Mouse (Mus musculus) left cerebral cortex, adult 8-10 months (tissue): Measurements from ENCODE around the gene Ccdc92b. TPM values are rescaled to one million over a fixed set of nuclear protein-coding genes. Genes with fewer than 3 reads are reported as not detected.
"Not testable (repeated sequence)": the region's sequence is repeated elsewhere in the genome, so short reads cannot be mapped to it uniquely, and the experiment has no call there.

Experiments used
- DNase-seq, 2 experiments: peaks; one replicate each; pipeline ENCODE4 v3.0.0; 2022; ENCODE audit warnings: low spot score in 2 of 2
- total RNA-seq, 4 experiments: library from RNA; stranded (reverse); gene quantifications; 2 replicates each; pipeline ENCODE4 v1.2.4; 2022

Gene Ccdc92b
- total RNA-seq: 10 to 100 TPM; 30.5 to 36.7 (median 32.7) TPM

DNA sequence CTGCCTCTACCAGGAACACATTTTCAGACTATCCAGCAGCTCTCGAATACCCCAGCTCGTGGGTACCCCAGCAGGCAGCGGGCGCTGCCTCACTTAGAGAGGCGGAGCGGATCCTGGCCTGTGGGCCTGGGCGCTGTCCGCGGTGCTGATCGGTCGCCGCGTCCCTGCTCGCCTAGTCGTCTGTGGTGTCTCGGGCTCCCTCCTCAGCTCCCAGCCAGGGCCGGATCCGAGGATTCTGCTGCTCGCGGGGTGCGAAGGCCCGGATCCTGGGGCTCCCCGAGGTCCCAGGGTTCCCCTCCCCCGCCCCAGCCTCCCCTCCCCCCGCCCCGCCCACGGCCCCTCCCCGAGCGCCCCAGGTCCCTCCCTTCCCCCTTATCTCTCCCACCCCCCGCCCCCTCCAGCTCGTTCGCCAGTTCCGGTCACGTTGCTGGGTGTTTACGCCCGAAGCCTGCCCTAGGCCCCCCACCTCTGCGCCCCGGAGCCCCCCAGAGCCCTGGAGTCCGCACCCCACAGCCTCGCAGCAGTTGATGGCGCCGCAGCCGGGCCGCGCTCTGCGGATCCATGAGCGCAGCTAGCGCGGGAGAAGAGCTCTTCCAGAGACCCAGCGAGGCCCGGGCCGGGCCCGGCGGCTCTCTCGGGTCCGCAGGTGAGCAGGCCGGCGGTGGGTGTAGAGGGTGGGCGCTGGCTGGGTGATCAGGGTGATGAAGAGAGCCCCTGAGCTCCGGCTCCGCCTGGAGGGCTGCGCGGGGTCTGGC is at the start of gene Ccdc92b:
TSS of gene Ccdc92b (plus strand) at position 405 of the 755 bp plus-strand sequence.
- peak in 1 of 2 experiments; percentile 60 for DNase-seq

DNA sequence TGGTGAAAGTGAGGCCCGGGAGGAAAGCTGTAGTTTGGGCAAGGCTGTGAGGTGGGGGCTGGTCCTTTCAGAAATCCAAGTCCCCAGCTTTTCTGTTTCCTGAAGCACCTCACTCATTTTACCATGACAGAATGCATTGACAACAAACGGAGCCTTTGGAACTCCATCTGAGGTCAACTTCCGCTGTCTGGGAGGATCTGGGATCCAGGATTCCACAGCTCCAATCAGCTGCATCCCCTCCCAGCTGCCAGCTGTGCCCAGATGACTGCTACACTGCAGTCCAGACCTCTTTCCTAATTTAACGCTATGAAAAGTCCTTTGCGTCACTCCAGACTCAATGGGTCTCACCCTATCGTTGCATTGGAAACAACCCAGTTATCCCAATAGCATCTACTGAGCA is 49.7 kb upstream of the Ccdc92b start:
- no peak for DNase-seq

DNA sequence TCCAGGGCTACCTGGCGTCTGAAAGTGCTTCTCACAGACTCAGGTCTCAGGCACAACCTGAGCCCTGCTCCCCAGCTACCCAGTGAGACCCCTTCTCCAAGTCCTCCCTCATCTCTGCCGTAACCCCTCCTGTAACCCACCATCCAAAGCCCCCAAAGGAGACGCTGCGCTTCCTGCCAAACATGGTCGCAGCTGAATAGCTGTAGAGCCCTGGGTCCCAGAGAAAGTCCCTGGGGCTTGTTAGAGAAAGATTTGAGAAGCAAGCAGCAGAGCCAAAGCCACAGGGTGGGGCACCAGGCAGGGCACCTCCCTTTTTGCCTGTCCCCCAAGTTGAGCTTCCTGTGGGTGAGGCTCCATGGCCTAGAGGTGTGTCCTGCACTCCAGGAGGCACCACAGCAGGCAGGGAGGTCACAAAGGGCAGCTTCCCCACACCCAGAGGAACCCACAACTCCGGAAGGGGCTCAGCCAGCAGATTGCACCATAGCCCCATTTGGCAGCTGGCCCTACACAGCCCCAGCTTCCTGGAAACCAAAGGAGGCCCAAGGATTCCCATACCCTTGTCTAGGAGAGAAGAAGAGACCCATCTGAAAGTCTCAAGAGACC is 46.8 kb upstream of the Ccdc92b start:
- DNase-seq: no peak

DNA sequence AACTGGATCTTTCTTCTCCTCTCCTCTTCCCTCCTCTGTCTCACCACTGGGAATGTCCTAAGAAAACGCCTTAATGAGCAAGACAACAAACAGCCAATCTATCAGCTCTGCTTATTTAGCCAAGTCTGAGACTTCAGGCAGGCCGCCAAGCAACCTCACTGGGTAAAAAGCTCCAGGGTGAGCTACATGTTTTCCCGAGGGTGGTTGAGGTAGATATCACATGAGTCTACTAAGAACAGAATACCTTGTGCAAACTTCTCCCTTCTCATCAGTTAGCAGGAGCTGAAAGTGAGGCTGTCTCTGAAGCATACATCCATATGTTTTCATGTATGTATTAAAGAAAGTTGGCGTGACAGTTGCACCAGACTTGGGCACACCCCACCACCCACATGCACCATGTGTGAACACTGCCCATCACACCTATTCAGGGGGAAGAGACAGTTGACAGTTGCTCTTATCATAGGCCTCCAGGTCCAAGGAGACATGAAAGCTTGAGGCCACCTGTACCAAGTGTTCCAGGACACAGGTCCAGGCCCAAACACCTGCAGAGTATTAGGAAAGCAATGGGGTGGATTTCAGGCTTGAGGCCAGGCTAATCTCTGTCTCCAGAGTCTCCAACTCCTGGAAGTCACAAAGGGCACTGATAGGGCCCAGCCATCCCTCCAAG is 44.5 kb upstream of the Ccdc92b start:
- no peak for DNase-seq

DNA sequence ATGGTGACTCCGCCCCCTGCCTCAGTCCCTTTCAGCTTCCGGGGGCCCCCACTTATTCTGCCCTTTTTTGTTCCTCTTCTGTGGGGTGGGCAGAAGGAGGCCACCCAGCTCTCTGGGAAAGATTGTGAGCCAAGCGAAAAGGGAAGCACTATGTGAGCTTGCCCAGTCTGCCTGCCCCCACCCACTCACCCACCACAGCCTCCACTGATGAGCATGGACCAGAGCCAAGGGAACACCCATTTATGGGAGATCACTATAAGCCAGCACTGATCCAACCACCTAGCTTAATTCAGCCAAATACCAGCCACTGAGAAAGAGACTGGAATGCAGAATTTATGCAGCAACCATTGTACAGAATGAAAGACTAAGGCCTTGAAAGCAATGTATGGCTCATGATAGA is 43.5 kb upstream of the Ccdc92b start:
- DNase-seq: no peak

DNA sequence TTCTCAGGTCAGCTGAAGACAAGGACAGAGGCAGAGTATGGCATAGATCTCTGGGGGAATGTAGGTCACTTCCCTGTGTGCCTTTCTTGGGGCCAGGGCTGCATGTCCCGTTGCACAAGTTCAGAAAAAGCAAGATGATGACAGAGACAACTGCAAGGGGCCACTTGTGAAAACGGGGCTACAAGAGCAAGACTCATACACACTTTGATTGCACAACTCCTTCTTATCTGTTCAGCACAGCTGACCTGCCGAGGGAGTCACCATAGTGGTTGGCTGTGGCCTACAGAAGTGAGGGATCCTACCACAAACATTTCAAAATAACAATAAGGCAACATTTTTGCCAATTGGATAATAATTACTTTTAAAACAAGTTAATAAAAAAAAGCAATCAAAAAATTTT is 42.3 kb upstream of the Ccdc92b start:
- DNase-seq: no peak

DNA sequence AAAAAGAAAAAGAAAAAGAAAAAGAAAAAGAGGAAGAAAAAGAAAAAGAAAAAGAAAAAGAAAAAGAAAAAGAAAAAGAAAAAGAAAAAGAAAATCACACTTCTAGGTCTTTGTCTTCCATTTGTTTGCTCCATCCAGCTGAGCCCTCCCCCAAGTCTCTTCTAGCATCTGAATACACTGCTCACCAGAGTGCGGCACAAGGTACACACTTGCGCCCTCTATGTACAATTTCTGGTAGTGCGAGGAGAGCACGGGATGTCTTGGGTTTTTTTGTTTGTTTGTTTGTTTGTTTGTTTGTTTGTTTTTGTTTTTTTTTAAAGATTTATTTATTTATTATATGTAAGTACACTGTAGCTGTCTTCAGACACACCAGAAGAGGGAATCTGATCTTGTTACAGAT is 38.1 kb upstream of the Ccdc92b start:
- not testable (repeated sequence) for DNase-seq

DNA sequence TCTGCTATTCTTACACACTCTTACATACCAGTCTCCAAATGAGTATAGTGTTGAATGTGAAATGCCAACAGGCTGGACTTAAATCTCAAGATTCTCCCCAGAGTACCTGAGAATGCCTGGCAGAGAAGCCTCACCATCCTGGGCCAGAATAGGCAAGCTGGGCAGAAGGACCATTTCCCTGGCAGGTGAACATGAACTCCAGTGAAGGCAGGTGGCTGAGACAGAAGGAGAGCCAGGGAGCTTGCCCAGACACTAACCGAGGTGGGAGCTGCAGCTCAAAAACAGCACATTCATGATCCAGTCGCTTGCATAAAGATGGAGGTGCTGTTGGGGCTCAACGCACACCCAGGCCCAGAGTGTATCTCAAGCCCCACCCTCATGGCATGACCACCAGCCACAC is 36.9 kb upstream of the Ccdc92b start:
- DNase-seq: no peak

DNA sequence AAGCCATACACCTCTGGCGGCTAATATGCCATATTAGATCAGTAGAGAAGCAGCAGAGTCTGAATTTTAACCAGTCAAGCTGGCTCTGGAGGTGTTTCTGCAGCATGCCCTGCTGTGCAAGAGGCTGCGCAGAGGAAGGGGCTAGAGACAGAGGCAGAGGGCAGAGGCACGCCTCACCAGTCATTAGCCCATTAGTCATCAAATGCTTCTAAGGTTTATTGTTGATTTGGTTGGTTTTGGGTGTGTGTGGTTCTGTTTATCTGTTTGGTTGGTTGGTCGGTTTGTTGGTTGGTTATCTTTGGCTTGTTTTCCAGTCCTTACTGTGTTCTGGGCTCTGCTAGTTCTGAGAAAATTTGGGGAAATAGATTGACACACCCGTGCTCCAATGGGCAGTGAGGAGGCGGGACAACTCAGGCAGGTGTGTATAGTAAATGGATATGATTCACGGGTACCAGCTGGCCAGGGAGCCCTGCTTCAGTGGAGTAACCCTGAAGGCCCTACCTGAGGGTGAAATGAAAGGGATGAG is 35.5 kb upstream of the Ccdc92b start:
- DNase-seq: no peak

DNA sequence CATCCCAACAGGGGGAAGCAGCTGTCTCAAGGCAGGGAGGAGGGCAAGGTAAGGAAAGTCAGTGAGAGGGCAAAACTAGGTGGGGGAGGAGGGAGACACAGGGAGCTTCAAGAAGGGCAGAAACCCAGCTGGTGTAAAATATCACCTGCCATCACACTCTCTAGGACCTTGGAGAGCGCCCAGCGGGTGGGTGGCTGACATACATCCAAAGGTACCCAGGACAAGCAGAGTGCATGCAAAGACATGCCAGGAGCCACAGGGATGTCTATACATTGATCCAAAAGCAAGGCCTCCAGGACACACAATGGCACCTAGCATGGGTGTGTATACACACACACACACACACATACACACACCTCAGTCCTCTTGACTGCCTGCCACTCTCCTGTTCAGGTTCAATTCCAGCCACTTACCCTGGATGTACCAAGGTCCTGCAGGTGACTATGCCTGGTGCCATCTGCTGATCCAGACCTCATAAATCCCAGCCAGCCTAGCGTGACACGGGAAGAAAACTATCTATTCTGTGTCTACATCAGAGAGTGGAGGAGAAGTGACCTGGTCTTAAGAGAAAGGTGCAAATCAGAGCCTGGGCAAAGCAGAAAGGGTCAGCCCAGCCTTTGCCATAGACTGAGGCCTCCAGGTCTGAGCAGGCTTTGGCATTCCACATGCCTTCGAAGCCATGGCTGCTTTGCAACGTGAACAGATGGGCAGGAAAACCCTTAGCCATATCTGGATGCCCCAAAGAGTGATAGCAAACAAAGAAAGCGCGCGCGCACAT is 34.3 kb upstream of the Ccdc92b start:
- DNase-seq: no peak

DNA sequence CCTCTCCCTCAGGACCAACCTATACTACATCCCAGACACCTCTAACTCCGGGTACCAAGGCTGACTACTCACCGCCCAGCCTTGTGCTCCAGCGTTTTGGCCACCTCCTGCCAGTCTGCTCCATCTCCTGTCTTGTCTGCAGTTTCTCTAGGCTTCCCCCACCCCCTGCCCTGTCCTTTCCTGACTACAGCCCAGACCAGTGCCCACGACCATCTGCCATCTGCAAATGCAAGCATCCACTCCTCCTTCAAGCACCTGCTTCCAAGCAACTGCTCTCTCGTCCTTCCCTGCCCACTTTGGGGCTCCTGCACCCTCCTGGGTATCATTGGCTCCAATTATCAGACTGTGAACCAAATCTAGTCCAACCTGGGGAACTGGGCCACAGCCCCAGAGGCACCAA is 33.0 kb upstream of the Ccdc92b start:
- DNase-seq: peak in 1 of 2 experiments; percentile 82

DNA sequence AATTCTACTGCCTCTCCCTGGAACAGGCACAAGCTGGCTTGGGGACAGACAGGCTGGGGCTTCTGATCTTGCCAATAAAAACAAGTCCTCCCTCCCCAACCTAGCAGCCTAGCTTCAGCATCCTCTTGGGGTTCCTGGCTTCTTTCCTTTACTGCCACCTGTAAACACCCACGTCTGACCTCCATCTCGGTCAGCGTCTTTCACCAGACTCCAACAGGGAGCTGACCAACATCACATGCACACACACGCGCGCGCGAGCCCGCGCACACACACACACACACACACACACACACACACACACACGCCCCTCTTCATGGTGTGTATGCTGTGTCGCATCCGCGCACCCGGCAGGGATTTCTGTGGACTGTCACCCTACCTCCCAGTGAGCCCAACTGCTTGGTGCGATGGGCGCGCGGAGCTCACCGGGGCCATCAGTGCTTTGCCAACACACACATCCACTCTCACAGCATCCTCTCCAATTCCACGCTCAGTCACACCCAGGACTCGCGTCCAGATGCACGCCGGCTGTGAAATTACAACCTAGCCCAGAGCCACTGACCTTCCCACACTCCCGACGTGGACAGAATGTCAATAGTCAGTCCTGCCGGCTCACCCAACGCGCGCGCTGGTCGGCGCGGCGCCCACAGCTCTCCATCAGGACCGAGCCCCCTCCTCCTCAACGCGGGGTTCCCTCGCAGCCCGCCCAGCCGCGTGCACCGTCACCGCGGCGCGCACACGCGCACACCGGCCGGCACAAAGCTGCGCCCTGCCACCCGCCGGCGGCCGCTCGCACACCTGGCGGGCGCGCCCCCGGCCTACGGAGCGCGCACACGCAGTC is 29.8 kb upstream of the Ccdc92b start:
- DNase-seq: peak; percentile 43 to 62

DNA sequence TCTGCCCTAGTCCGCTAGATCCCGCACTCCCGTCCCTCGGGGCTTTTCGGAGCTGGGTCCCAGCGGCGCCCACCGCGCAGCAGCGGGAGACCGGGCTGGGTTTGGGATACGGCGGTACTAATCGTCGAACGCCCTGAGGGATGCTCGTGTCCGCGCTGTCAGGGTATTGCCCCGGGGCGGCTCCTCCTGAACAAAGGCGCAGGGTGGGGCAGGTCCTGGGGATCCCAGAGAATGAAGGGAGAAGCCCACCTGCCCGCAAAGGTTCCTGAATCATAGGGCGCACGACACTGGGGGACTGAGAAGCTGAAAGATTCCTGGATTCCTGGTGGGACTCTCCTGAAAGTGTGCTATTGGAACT is 29.2 kb upstream of the Ccdc92b start:
- no peak for DNase-seq

DNA sequence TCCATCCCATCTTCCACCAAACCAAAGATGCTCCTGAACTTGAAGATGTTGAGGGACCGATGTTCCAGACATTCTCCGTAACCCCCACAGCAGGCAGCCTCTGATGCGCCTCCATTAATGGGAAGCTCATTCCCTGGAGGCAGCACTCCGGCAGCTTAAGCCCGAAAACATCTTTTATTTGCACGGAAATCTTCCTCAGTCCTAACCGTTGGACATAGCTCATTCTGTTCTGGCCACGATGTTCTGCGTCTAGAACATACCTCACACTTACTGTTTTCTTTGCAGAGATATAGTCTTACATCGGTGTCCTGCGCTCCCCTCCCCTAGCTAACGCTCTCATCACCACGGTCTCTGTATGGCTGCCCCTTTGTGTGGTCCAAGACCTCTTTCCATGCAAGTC is 28.7 kb upstream of the Ccdc92b start:
- no peak for DNase-seq

DNA sequence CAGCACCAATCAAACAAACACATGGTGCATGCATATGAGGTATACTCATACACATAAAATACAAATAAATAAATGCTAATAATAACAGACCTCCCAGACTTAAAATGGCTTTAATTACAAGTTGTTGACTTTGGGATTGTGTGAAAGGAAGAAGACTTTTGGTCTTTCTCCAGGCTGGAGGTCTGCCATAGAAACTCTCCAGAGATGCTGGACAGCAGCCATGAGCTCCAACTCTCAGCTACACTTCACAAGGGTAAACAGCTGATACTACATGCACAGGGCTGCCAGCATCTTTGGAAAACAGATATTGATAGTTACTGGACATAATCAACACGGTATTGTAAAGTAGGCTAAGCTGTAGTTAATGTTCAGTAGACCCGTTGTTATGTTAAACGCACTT is 27.2 kb upstream of the Ccdc92b start:
- DNase-seq: no peak

DNA sequence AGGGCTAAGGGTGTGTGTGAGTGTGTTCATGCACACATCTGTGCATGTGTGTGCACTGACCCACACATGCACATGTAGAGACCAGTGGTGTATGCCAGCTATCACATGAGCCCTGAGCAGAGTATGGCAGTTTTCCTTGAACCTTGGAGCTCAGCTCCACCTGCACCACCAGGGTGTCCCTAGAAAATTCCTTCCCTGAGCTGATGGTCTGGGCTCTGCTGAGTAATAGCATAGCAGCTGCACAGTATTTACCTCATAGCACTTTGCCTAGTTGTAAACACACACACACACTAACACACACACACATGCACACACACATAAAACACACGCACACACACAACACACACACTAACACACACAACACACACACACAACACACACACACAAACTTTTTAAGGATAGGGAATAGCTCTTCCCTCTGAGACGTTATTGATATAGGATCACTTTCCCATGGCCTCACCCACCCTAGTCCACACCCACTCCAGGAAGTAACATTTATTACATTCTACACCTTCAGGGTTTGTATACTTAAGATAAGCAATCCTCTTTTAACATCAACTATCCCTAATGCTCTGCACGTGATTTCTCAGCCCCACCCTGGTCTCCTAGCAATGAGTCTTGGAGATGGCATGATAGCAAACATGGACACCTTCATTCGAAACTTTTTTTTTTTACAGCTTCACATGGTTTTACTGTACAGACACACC is 22.0 kb upstream of the Ccdc92b start:
- no peak for DNase-seq

DNA sequence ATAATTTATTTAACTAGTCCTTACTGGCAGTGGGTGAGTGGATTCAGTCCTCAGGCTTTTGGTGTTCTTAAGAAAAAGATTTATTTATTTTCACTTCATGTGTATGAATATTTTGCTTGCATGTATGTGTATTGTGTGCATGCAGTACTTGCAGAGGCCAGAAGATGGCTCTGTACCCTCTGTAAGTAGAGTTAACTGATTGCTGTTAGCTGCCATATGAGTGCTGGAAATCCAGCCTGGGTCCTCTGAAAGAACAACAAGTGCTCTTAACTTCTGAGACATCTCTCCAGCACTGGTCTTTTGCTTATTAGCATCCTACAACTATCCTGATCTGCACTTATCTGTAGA is 21.4 kb upstream of the Ccdc92b start:
- DNase-seq: no peak

DNA sequence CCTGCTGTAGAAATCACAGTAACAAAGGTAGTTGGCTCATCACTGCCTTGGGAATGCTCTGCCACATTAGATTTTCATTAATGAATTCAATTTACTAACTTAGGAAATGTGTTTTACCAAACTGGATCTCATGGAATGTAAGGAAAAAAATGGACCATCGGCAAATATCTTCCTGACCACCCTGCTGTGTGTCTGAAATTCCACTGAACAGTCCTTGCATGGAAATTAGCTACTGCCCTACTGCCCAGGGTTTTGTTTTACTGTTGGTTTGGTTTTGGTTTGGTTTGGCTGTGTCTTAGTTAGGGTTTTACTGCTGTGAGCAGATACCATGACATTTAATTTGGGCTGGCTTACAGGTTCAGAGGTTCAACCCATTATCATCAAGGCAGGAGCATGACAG is 17.1 kb upstream of the Ccdc92b start:
- DNase-seq: no peak

DNA sequence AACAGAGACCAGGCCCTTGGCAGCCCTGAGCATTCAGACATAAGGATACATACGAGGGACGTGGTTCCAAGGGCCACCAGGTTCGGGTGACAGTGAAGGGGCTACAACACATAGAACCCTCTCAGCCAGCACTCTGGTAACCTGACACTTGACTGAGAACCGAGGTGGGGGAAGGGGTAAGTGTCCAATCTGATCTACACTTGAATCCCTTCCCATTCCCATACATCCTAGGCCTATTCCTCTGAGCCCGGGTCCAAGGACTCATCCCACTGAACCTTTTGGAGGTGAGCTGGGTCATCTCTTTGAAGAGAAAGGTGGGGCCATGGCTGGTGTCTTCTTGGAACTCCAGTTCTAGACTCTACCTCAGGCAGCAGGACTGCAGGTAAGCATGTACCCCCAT is 9.3 kb upstream of the Ccdc92b start:
- DNase-seq: no peak

DNA sequence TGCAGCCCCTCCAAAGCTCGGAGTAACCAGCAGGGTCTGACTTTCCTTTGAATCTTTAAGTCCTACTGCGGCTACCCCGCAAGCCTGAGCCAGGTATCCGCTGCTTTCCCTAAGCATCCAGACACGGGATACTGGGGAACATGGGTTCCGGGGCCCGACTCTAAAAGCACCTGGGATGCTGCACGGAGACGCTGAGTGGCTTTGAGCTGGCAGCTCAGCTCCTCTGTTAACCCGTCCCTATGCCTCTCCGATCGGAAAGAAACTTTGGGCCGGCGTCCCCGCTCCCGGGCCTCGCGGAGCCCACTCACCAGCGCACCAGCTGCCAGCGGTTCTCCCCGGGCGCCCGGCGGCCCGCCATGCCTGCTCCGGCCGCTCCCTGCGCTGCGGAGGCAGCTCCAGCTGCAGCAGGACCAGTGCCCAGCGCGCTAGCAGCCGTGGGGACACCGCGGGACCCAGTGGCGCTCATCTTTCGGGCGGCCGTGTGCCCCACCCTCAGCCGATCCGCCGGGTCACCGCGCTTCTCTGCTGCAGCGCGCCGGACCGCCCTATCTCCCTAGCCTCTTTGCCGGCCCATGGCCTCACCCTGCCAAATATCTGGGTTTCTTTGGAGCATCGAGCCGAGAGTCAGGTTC is 8.7 kb upstream of the Ccdc92b start, which contains the start of gene Rap1gap2:
TSS of gene Rap1gap2 (minus strand) at position 371 of the 632 bp plus-strand sequence.
- no peak for DNase-seq
